ENCODE assay signal across 21 mouse cellular contexts in the genomic region with DNA sequence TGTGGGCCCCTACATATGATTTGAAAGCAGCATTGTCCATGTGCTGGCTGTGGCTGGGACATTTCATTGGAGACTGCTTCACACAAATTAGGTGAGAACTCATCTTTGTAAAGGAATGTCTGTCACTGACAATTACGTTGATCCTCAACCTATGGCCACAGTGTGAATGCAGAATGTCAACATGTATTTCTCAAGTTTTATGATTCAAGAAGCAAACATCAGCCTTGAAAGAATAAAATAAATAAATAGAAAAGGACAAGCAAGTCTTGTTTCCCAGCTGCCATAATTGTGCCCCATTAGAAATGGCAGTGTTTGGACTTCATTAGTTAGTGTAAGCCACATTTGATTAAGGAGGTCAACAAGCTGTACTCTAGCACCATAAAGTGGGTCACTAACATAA.
DNase-seq lines count a peak whose midpoint lies in the region; ATAC-seq lines count a peak whose summit lies in the region.
"Had no signal": no experiment of that assay in that cellular context is flagged by ENCODE, and none has a peak within 500 bp of the region (broad histone marks: within the 10 kb centered on the region; RNA-seq: fewer than 3 reads in every experiment).

No protein-coding gene starts in this region.

- DNase-seq in embryonic facial prominence, embryonic 14.5 days (ENCODE audit: low spot score), result peak; percentile 38
- DNase-seq in embryonic facial prominence, embryonic 10.5 days (ENCODE audit: low spot score), result no peak
- peak; percentile 78 for DNase-seq in retina, embryonic 14.5 days (ENCODE audit: low spot score)
- DNase-seq in retina, postnatal 1 day, result peak; percentile 89
- DNase-seq in heart, adult 18-20 months, result no peak
- DNase-seq: adrenal gland, adult 2 months; adrenal gland, adult 8-10 months; adrenal gland, postnatal 10 days; adrenal gland, postnatal 14 days; adrenal gland, postnatal 25 days; adrenal gland, postnatal 36 days; B cell, adult 2 months; cerebellum, adult 11 months; cerebellum, adult 11-12 months; cerebellum, adult 18-20 months had no signal

- no peaks in the 10 kb centered on the region for H3K27me3 ChIP-seq in embryonic facial prominence, embryonic 14.5 days (replicated peaks; ENCODE audit: control insufficient read depth, insufficient read depth, low read length)
- no peaks in the 10 kb centered on the region for H3K27me3 ChIP-seq in embryonic facial prominence, embryonic 10.5 days (replicated peaks; ENCODE audit: low read depth, poor library complexity, severe bottlenecking)
- no peaks in the 10 kb centered on the region for H3K27me3 ChIP-seq in heart, embryonic 11.5 days (ENCODE audit: control insufficient read depth, insufficient read depth, low read length)
- H3K27me3 ChIP-seq: CH12.LX had no signal

- H3K4me3 ChIP-seq in embryonic facial prominence, embryonic 14.5 days (ENCODE audit: low read depth, low read length), result no peak overlapping the region
- H3K4me3 ChIP-seq in embryonic facial prominence, embryonic 10.5 days, result no peak overlapping the region
- no peak overlapping the region for H3K4me3 ChIP-seq in heart, embryonic 11.5 days (ENCODE audit: low read depth, low read length)

- H3K4me2 ChIP-seq in embryonic facial prominence, embryonic 14.5 days (ENCODE audit: low read depth, low read length), result no peak overlapping the region
- no peak overlapping the region for H3K4me2 ChIP-seq in heart, embryonic 11.5 days

- WGBS in embryonic facial prominence, embryonic 14.5 days, result 69% methylated on average over 1 of the region's 1 CpGs
- WGBS in embryonic facial prominence, embryonic 10.5 days, result 74% methylated on average over 1 of the region's 1 CpGs
- WGBS in heart, embryonic 11.5 days (ENCODE audit: insufficient replicate concordance), result 81% methylated on average over 1 of the region's 1 CpGs

- no peak overlapping the region for H3K9ac ChIP-seq in embryonic facial prominence, embryonic 14.5 days (ENCODE audit: low read depth, low read length)
- H3K9ac ChIP-seq in heart, embryonic 11.5 days (ENCODE audit: low read depth, low read length), result no peak overlapping the region

- no peaks in the 10 kb centered on the region for H3K36me3 ChIP-seq in embryonic facial prominence, embryonic 14.5 days (ENCODE audit: control insufficient read depth, insufficient read depth, low read length)
- H3K36me3 ChIP-seq in embryonic facial prominence, embryonic 10.5 days (replicated peaks), result no peaks in the 10 kb centered on the region
- H3K36me3 ChIP-seq in heart, embryonic 11.5 days (ENCODE audit: control insufficient read depth, insufficient read depth, low read length), result no peaks in the 10 kb centered on the region
- H3K36me3 ChIP-seq: G1E had no signal

- H3K27ac ChIP-seq in embryonic facial prominence, embryonic 14.5 days (replicated peaks; ENCODE audit: low read depth, low read length), result no peak overlapping the region
- no peak overlapping the region for H3K27ac ChIP-seq in embryonic facial prominence, embryonic 10.5 days (replicated peaks)
- H3K27ac ChIP-seq in heart, embryonic 11.5 days (ENCODE audit: low read depth, low read length), result no peak overlapping the region

- no peaks in the 10 kb centered on the region for H3K9me3 ChIP-seq in embryonic facial prominence, embryonic 14.5 days (ENCODE audit: control insufficient read depth, low read length)
- H3K9me3 ChIP-seq in embryonic facial prominence, embryonic 10.5 days, result no peaks in the 10 kb centered on the region
- no peaks in the 10 kb centered on the region for H3K9me3 ChIP-seq in heart, embryonic 11.5 days (replicated peaks; ENCODE audit: control insufficient read depth, low read length)

- no peaks in the 10 kb centered on the region for H3K4me1 ChIP-seq in embryonic facial prominence, embryonic 14.5 days (ENCODE audit: control insufficient read depth, insufficient read depth, low read length)
- H3K4me1 ChIP-seq in embryonic facial prominence, embryonic 10.5 days, result peaks cover 7% of the 10 kb centered on the region
- H3K4me1 ChIP-seq in heart, embryonic 11.5 days (ENCODE audit: control insufficient read depth, insufficient read depth, low read length), result no peaks in the 10 kb centered on the region

- no peak for ATAC-seq in embryonic facial prominence, embryonic 14.5 days (ENCODE audit: low read depth)
- ATAC-seq in heart, embryonic 11.5 days (replicated peaks; ENCODE audit: insufficient number of reproducible peaks, low FRiP score, low TSS enrichment), result no peak
- ATAC-seq: activated CD4-positive, CD25-positive, alpha-beta regulatory T cell, adult 4 months; CD4-positive, CD25-positive, alpha-beta regulatory T cell, adult 4 months; Patski had no signal

Comparison
In these comparisons a context has a peak if more than half of its experiments do, and no peak if none do; other contexts are left out.
1. DNase-seq: peak in embryonic facial prominence, embryonic 14.5 days (single experiment), retina, embryonic 14.5 days (single experiment) and retina, postnatal 1 day (single experiment); none in embryonic facial prominence, embryonic 10.5 days (single experiment) and heart, adult 18-20 months (0 of 2).